Mouse (Mus musculus) ES-E14 (cell line): ENCODE data around the gene Gm10447. TPM values are rescaled to one million over a fixed set of nuclear protein-coding genes. Genes with fewer than 3 reads are reported as not detected.

Experiments used
- DNase-seq: peaks from one replicate; pipeline ENCODE4 v3.0.0-alpha.2; 2013; ENCODE audit warnings: low read depth, low spot score
- H3K27ac ChIP-seq: 2 replicates; pipeline ENCODE4 v1.5.1; 2012; ENCODE audit warnings: low read depth, mild to moderate bottlenecking, low read length, moderate library complexity, mixed read lengths; ENCODE audit not compliant: poor library complexity, insufficient read depth, severe bottlenecking
- H3K36me3 ChIP-seq: 2 replicates; pipeline ENCODE4 v1.6.1; 2012; ENCODE audit warnings: mild to moderate bottlenecking, low read length, moderate library complexity, mixed read lengths; ENCODE audit not compliant: control insufficient read depth, poor library complexity, insufficient read depth, severe bottlenecking
- H3K4me1 ChIP-seq, 2 experiments: fragments of 150-350 bp in 1 of 2; sonication (generic) in 1 of 2; 2 replicates each; pipeline ENCODE4 v1.6.1; 2012; ENCODE audit warnings: low read length in 2 of 2, mild to moderate bottlenecking in 1 of 2, mixed read lengths in 1 of 2; ENCODE audit not compliant: control insufficient read depth in 2 of 2, insufficient read depth in 2 of 2, poor library complexity in 1 of 2
- H3K4me3 ChIP-seq, 2 experiments: fragments of 150-350 bp in 1 of 2; sonication (generic) in 1 of 2; 2 replicates each; pipeline ENCODE4 v1.5.1; 2012; ENCODE audit warnings: low read length in 2 of 2, low read depth in 1 of 2, mild to moderate bottlenecking in 1 of 2, mixed read lengths in 1 of 2; ENCODE audit not compliant: insufficient read depth in 1 of 2, poor library complexity in 1 of 2, severe bottlenecking in 1 of 2
- H3K9ac ChIP-seq: 2 replicates; pipeline ENCODE4 v1.6.1; 2012; ENCODE audit warnings: low read depth, mild to moderate bottlenecking, low read length, mixed read lengths; ENCODE audit not compliant: poor library complexity, insufficient read depth, severe bottlenecking
- H3K9me3 ChIP-seq: fragments of 150-350 bp; sonication (generic); 2 replicates; pipeline ENCODE4 v1.6.1; 2012; ENCODE audit warnings: low read depth, mild to moderate bottlenecking, low read length; ENCODE audit not compliant: control insufficient read depth, insufficient read depth
- CHD2 ChIP-seq: IDR thresholded peaks from 2 replicates; pipeline ENCODE4 v1.6.1; 2014; ENCODE audit warnings: mild to moderate bottlenecking, low read depth, low read length, inconsistent platforms
- HCFC1 ChIP-seq: IDR thresholded peaks from 2 replicates; pipeline ENCODE4 v1.6.1; 2012; ENCODE audit warnings: low read length, inconsistent platforms, borderline replicate concordance; ENCODE audit not compliant: insufficient read depth
- MAFK ChIP-seq: IDR thresholded peaks from 2 replicates; pipeline ENCODE4 v1.6.1; 2014; ENCODE audit warnings: mild to moderate bottlenecking, low read depth, low read length, inconsistent platforms; ENCODE audit not compliant: insufficient read depth
- ZC3H11A ChIP-seq: IDR thresholded peaks from 2 replicates; pipeline ENCODE4 v1.6.1; 2012; ENCODE audit warnings: low read depth, mild to moderate bottlenecking, inconsistent platforms, low read length, borderline replicate concordance
- ZNF384 ChIP-seq: IDR thresholded peaks from 2 replicates; pipeline ENCODE4 v1.6.1; 2012; ENCODE audit warnings: low read depth, low read length, inconsistent platforms
- in situ Hi-C, 2 experiments: fragments of 600-800 bp; cut with MboI; formaldehyde crosslinking; loops; one replicate each; pipeline ENCODE4 v1.15.1; 2025; ENCODE audit warnings: low sequenced_read_pairs in 2 of 2, inconsistent platforms in 1 of 2; ENCODE audit not compliant: unreplicated experiment in 2 of 2
- total RNA-seq: library from RNA; depleted of rRNA; stranded (reverse); fragments of 300-350 nt; gene quantifications from 2 replicates; pipeline ENCODE4 v1.2.3, GENCODE M21; 2012

Gm10447 gene
- total RNA-seq, 1 experiment: not detected

- Histone ChIP-seq H3K27ac (no peak overlapping the region), H3K36me3 (no peaks in the 10 kb centered on the region), H3K4me1 (no peaks in the 10 kb centered on the region; a peak in 1 of 4 replicates), H3K4me3 (no peak overlapping the region), H3K9ac (no peak overlapping the region), H3K9me3 (no peaks in the 10 kb centered on the region)
- no peak for DNase-seq
- in situ Hi-C loops: no loop called here
- TF ChIP-seq ZC3H11A: no peak
- no peak for TF ChIP-seq CHD2
- no peak for TF ChIP-seq ZNF384
- TF ChIP-seq HCFC1: no peak
- TF ChIP-seq MAFK: no peak
These were observed 3.3 kb upstream of the Gm10447 start for GRCm38 (mm10) chr11:53460192-53460591.

- TF ChIP-seq MAFK (no peak), ZNF384 (no peak), HCFC1 (no peak), ZC3H11A (no peak), CHD2 (no peak)
- H3K9ac ChIP-seq: no peak overlapping the region
- H3K27ac ChIP-seq: no peak overlapping the region
- no peak overlapping the region for H3K4me3 ChIP-seq
- in situ Hi-C loops: no loop called here
- no peaks in the 10 kb centered on the region for H3K36me3 ChIP-seq
- no peaks in the 10 kb centered on the region; a peak in 1 of 4 replicates for H3K4me1 ChIP-seq
- no peak for DNase-seq
- H3K9me3 ChIP-seq: no peaks in the 10 kb centered on the region
These were observed 2.1 kb upstream of the Gm10447 start for GRCm38 (mm10) chr11:53458996-53459395.

DNA sequence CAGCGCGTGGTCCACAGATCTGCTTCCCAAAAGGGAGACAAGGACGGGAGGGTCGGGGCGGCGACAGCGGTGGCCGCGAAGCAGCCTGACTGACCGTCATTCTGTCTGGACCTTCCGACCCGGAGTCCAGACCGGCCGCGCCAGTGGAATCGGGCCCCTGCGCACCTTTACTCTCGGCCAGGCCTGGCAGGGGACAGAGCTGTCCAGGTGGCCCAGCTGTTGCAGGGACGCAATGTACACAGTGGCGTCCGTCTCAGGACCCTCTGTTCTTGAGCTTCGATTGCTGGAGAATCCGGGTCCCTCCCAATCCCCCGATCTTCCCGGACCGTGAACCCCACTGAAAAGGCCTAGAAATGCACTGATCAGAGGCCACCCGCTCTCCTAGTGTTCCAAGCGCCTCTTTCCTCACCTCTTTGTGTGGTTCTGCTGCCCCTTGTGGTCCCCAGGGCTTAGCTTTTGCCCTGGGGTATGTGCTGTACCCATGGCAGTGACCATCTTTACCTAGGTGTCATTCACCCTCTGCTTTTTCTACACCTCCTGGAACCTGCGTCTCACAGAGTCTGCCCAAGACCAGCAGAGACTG lies 553 bp upstream of the Gm10447 start:
- Histone ChIP-seq H3K4me1 (no peaks in the 10 kb centered on the region), H3K4me3 (peak overlapping the region; percentile 71 to 74), H3K9me3 (no peaks in the 10 kb centered on the region), H3K27ac (no peak overlapping the region), H3K36me3 (no peaks in the 10 kb centered on the region), H3K9ac (peak overlapping the region; percentile 51)
- DNase-seq: no peak
- in situ Hi-C loops: no loop called here
- TF ChIP-seq CHD2: no peak
- TF ChIP-seq ZC3H11A: peak; percentile 12; the same call in 1 of the 2 replicates

- H3K9me3 ChIP-seq: no peaks in the 10 kb centered on the region
- no peak for TF ChIP-seq ZC3H11A
- no peak for TF ChIP-seq CHD2
- no peak for TF ChIP-seq MAFK
- no peak for TF ChIP-seq HCFC1
- TF ChIP-seq ZNF384: no peak
- no peak overlapping the region for H3K9ac ChIP-seq
- no peak for DNase-seq
- no peaks in the 10 kb centered on the region for H3K4me1 ChIP-seq
- H3K27ac ChIP-seq: no peak overlapping the region
- no peaks in the 10 kb centered on the region for H3K36me3 ChIP-seq
- in situ Hi-C loops: no loop called here
- H3K4me3 ChIP-seq: no peak overlapping the region
These were observed 3.9 kb downstream of the Gm10447 start for GRCm38 (mm10) chr11:53453031-53453430.

DNA sequence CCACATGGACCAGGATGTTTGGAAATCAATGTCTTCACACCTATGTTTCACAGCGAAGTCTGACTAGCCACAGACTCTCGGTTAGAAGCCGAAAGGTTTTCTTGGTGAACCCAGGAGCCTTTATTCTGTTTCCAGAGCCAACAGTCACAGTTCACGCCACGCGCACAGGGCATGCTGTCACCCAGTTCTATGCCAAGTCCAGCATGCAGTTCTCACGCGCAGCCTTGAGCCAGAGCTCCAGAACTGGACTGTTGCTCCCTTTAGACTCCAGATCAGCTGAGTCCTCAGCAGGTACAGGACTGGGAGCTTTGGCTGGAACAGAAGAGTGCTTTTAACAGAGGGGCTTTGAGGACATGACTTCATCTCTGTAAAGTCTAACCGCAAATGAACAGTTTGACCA lies 4.5 kb downstream of the Gm10447 start:
- Histone ChIP-seq H3K9me3 (no peaks in the 10 kb centered on the region), H3K36me3 (no peaks in the 10 kb centered on the region), H3K27ac (no peak overlapping the region), H3K4me3 (no peak overlapping the region), H3K9ac (no peak overlapping the region), H3K4me1 (no peaks in the 10 kb centered on the region)
- DNase-seq: no peak
- in situ Hi-C loops: no loop called here
- TF ChIP-seq ZC3H11A (no peak), MAFK (no peak), ZNF384 (no peak), CHD2 (no peak), HCFC1 (no peak)
